In genomic region chr6:73314923-73315603, GRCm38 (mm10) we compare ENCODE assay signal across 8 mouse cellular contexts.
DNase-seq lines count a peak whose midpoint lies in the region; ATAC-seq lines count a peak whose summit lies in the region.

No protein-coding gene starts in this region.

- H3K27me3 ChIP-seq in forebrain, embryonic 13.5 days = peaks cover 44% of the 10 kb centered on the region

- H3K9ac ChIP-seq in forebrain, embryonic 13.5 days = peak overlapping the region; percentile 51

- peak overlapping the region; percentile 67 for H3K4me2 ChIP-seq in forebrain, embryonic 13.5 days

- peak overlapping the region; percentile 41 for H3K4me3 ChIP-seq in forebrain, embryonic 13.5 days

- H3K27ac ChIP-seq in forebrain, embryonic 13.5 days = peak overlapping the region; percentile 2

- WGBS in forebrain, embryonic 13.5 days = under 1% methylated on average over 17 of the region's 17 CpGs

- ATAC-seq in forebrain, embryonic 13.5 days = peak; percentile 90
- ATAC-seq in hematopoietic stem cell, adult 5-6 weeks (replicated peaks in 1 of 2; ENCODE audit: insufficient read depth in 1 of 2, low FRiP score in 2 of 2, low TSS enrichment in 1 of 2, low read depth in 1 of 2, poor library complexity in 2 of 2, severe bottlenecking in 2 of 2) = peak; percentile 89 to 92
- ATAC-seq in inflammation-experienced regulatory T-cells, adult 6 months = no peak

- peaks cover 9% of the 10 kb centered on the region; the same call in 1 of the 2 replicates for H3K4me1 ChIP-seq in forebrain, embryonic 13.5 days

- no peaks in the 10 kb centered on the region for H3K36me3 ChIP-seq in forebrain, embryonic 13.5 days (ENCODE audit: poor library complexity, severe bottlenecking)

- peak; percentile 58 for DNase-seq in MN1 (ENCODE audit: low spot score)
- DNase-seq in brain, embryonic 18.5 days (ENCODE audit: low read depth, low spot score) = peak; percentile 64
- DNase-seq in layer of hippocampus, adult 9-11 months = peak; percentile 30
- DNase-seq in lung, postnatal 10 days = peak; percentile 81
- DNase-seq in ovary, postnatal 36 days (ENCODE audit: low spot score) = peak; percentile 74

- no peaks in the 10 kb centered on the region for H3K9me3 ChIP-seq in forebrain, embryonic 13.5 days (replicated peaks)

Comparison
In these comparisons a context has a peak if more than half of its experiments do, and no peak if none do; other contexts are left out.
1. DNase-seq: peak in every context shown above with its lines; median percentile 81 in lung, postnatal 10 days; 74 in ovary, postnatal 36 days; 64 in brain, embryonic 18.5 days; 58 in MN1; 30 in layer of hippocampus, adult 9-11 months.